Mouse (Mus musculus) left cerebral cortex, adult 18-20 months (tissue): ENCODE data around the gene Keap1. TPM values are rescaled to one million over a fixed set of nuclear protein-coding genes. Genes with fewer than 3 reads are reported as not detected.
"Not testable (repeated sequence)": the region's sequence is repeated elsewhere in the genome, so short reads cannot be mapped to it uniquely, and the experiment has no call there.

ENCODE experiments used
- DNase-seq, 2 experiments: peaks; one replicate each; pipeline ENCODE4 v3.0.0; 2021 to 2022; ENCODE audit warnings: low spot score in 2 of 2, mixed read lengths in 1 of 2
- long read RNA-seq, 2 experiments: library from polyadenylated mRNA; stranded (forward); transcript quantifications; one replicate each; pipeline ENCODE4 v2.0.0; 2021
- total RNA-seq, 2 experiments: library from RNA; stranded (reverse); gene quantifications; 2 replicates each; pipeline ENCODE4 v1.2.3; 2021

Gene Keap1
- 10 to 100 TPM; 53.4 to 58.0 TPM for total RNA-seq
- long read RNA-seq, experiment 1, transcript Keap1-204 (6 exons, 2,163 nt): minor isoform, 12 of 58 reads
- long read RNA-seq, experiment 1, transcript Keap1-202 (5 exons, 3,614 nt): minor isoform, 7 of 58 reads
- long read RNA-seq, experiment 1, transcript Keap1-201 (6 exons, 3,172 nt): major isoform, 23 of 58 reads
- long read RNA-seq, experiment 1, partial matches to known transcripts: 11 of 58 reads
- long read RNA-seq, experiment 1, other reads (novel, unspliced or antisense): 3 of 58 reads
- long read RNA-seq, experiment 2, transcript Keap1-204 (6 exons, 2,163 nt): minor isoform, 5 of 50 reads
- long read RNA-seq, experiment 2, transcript Keap1-201 (6 exons, 3,172 nt): major isoform, 22 of 50 reads
- long read RNA-seq, experiment 2, transcript Keap1-205 (6 exons, 3,151 nt): minor isoform, 5 of 50 reads
- long read RNA-seq, experiment 2, partial matches to known transcripts: 9 of 50 reads
- long read RNA-seq, experiment 2, other reads (novel, unspliced or antisense): 7 of 50 reads

GRCm38 (mm10) chr9:21238733-21239464, at the start of gene Keap1:
TSS of gene Keap1 (minus strand) at chr9:21239361.
- DNase-seq: peak; percentile 68 to 76

DNA sequence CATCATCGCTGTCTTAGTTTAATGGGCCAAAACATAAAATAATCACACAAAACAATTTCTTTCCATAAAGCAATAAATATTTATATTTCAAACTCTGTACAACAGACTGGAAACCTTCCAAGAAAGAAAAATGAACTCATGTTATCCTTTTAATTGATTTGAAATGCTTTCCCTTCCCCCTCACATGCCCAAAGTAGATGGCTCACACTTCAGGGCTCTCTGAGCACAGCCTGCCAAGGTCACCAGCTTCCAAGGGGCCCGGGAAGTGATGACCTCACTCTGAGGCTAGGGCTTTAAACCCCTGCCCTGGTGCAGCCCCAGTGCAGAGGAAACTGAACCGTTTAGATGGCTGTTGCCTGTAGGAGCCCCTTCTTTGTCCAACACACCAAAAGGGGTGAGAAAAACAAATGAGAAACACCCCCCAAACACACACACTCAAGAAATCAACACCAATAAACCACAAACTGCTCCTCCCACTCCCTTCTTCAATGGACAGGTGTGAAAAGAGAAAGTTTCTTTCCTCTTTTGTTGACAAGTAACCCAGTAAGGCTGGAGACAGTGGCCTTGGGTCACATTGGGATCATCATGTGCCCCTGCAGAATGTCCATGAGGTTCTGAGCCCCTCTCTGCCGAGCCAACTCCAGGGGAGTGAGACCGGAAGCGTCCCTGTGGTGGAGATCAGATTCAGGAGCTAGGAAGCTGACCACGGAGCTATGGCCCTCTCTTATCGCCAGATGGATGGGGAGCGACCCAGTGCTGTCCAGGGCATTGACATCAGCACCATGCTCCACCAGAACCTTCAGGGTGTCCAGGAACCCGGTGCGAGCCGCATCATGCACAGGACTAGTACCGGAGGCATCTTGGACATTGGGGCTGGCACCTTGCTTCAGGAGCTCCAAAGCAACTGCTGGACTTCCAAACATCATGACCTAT, 49.5 kb upstream of the Keap1 start:
- no peak for DNase-seq

- DNase-seq: peak; percentile 94 to 96
These were observed 48.6 kb upstream of the Keap1 start, which contains the start of gene Kri1 for GRCm38 (mm10) chr9:21287571-21288402. TSS of gene Kri1 (minus strand) at chr9:21287969.

DNA sequence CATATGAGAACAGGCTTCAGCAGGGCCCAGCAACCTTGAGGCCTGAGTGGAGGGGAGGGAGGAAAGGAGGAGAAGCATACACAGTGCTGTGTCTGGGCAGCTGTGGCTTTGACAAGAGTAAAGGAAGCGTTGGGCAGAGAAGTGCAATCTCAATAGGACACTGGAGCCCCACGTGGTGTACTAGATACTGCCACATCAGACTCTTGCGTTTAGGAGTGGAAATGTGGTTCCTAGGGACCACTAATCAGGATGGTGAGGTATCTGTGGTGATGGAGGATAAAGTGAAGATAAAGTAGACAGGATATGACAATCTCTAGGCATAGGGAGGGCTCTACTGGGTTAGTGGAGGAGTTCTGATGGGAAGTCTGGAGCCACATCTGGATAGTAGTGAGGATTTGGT, 47.6 kb upstream of the Keap1 start:
- DNase-seq: no peak

- no peak for DNase-seq
These were observed 44.8 kb upstream of the Keap1 start for GRCm38 (mm10) chr9:21283994-21284393.

- DNase-seq: no peak
These were observed 44.4 kb upstream of the Keap1 start for GRCm38 (mm10) chr9:21283591-21283990.

DNA sequence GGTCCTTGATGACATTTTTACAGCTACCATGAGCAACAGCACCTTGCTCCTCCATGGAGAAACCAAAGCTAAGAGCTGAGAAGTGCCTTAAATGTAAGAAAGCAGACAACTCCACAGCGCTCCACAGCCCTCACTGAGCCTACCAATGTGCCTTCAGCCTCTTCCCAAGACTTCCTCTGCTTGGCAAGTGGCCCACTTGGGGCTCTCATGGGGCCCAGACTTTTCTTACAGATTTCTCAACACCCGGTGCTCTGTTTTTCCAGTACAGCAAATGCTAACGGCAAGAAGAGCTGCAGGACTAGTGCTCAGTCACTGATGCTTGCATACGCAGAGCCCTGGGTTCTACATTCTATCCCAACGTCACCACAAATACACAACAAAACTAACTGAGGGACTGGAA, 38.6 kb upstream of the Keap1 start:
- DNase-seq: no peak

GRCm38 (mm10) chr9:21276307-21276706, 37.1 kb upstream of the Keap1 start:
- no peak for DNase-seq

DNA sequence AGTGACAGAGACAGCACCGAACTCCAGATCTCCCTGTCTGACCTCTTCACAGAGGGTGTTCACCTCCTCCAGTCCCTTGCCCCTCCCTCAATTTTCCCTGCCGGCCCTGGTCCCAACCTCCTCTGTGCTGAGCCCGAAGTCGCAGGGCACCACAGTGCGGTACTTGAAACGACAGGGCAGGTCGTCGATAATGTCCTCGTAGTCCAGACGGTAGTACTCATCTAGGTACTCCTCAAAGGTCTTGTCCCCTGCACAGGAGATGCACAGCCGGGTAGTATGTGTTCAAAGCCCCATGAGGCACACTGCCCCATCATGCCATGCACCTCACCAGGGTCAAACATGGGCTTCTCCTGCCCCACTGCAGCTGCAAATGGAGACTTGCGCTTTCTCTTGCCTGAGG, 36.6 kb upstream of the Keap1 start:
- no peak for DNase-seq

DNA sequence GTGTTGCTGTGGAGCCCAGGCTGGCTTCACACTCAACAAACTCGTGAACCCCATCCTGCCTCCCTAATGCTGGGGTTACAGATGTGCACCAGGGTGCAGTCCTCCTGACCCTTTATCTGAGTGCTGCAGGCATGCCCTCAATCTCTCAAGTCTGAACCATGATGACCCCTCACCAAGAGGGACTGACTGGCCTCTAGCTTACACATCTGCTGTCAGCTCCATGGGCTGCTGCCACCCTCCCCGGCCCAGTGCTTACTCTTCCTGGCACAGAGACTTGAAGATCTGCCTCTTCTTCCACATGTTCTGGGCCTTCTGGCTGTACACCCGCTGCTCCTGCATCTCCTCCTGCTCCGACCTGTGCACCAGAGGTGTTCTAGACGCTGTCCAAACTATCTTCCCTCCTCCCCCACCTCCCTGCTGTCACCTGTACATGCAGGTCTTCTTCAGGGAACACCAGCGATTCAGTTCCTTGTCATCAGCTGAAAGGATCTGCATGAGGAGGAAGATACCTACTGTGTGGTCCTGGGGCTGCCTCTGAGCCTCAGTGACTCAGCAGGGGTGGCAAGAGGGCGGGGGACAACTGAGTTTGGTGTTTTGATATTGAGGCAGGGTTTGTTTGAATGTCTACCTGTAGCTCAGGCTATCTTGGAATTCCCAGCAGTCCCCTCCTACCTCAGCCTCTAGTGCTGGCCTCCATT, 36.0 kb upstream of the Keap1 start:
- no peak for DNase-seq

DNA sequence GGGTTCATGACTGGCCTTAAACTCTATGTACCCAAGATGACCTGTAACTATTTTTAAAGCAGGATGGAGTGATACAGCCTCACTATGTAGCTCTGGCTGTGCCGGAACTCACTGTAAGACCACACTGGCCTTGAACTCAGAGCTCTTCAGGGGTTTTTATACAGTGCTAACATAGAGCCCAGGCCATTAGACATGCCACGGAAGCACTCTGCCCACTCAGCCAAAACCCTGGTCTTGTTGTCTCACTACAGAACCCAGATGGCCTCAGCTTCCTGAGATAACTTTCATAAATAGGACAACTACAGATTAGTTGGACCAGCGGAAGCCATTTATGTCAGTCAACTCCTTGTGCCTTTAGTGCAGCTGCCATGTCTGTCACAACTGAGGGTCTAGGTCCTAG, 35.2 kb upstream of the Keap1 start:
- no peak for DNase-seq

DNA sequence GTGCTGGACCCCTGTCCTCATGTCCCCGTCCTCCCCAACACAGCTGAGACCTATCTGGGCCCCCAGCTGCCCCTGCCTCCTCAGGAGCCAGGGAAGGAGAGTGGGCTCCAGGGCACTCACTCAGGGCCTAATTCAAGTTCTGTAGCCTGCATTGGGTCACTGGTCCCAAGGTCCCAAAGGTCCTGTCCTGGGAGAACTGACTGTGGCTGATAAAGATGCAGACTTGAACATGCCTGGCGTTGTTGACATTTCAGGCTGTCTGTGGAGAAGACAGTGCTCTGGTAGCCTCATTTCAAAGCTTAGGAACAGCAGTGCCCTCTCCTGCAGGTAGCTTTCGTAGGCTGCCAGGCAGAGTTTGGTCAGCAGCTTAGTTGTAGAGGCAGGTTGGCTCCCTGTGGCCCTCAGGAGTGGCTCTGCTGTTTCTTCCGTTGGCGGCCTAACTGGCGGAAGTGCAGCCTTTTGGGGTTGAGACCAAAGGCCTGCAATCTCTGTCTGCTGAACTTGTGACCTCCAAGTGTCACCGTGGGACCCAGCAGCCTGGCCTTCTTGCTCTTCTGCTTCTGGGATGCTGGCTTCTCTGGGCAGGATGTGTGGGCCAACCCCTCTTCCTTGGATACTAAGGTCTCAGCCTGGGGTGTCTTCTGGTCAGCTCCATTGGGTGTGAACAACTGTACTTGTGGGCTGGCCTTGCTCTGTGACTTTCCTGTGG, 34.5 kb upstream of the Keap1 start:
- DNase-seq: no peak

- no peak for DNase-seq
These were observed 33.9 kb upstream of the Keap1 start for GRCm38 (mm10) chr9:21273094-21273493.

- DNase-seq: no peak
These were observed 33.2 kb upstream of the Keap1 start for GRCm38 (mm10) chr9:21272391-21272790.

- DNase-seq: not testable (repeated sequence)
These were observed 30.4 kb upstream of the Keap1 start for GRCm38 (mm10) chr9:21269590-21269989.

- no peak for DNase-seq
These were observed 29.1 kb upstream of the Keap1 start for GRCm38 (mm10) chr9:21268305-21268704.

GRCm38 (mm10) chr9:21266889-21267288, 27.7 kb upstream of the Keap1 start:
- no peak for DNase-seq

DNA sequence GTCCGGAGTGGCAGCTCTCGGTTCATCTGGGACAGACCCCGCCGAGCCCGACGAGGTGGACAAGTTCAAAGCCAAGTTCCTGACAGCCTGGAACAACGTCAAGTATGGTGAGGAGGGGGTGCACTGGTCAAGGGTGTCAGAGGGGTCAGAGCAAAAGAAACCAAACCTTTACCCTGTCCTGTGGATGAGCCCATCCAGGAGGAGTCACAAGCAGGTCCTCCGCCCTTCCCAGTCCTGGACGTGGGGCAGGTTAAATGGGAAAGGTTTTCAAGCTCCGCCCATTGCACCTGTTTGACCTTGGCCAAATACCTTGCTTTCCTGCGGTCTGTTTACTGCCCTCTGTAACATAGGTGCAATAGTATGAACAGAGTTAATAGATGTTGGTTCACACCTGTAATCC, 26.4 kb upstream of the Keap1 start:
- DNase-seq: no peak

DNA sequence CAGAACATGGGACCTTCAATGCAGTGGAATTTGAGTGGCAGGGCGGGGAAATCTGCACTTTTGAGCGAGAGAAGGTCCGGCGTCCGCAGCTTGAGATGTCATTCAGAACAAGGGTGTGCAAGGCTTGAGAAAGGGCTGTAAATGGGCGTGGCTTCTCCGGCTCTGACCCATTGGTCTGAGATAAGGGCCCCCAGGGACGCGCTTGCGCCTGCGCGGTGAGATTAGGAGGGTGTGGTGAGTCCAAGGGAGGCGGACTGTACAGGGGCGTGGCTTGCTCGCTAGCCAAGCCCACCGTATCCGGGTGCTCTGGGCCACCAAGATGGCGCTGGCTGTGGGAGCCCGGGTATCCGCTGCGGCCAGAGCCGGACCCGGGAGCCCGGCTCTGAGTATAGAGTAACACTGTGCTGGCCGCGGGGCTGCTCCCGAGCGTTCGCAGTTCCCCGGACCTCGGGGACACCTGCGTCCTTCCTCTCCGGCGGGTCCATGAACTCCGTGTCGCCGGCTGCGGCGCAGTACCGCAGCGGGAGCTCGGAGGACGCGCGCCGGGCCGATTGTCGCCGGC, 25.9 kb upstream of the Keap1 start, which contains the start of gene Atg4d:
Gene Atg4d, plus strand, starts transcription at position 294 of the 562 bp plus-strand sequence.
- peak; percentile 95 to 98 for DNase-seq
